Mouse (Mus musculus) gastrocnemius, adult 2 months (tissue): ENCODE results near the gene Col5a1. TPM values are rescaled to one million over a fixed set of nuclear protein-coding genes. Genes with fewer than 3 reads are reported as not detected.

Experiments used
- DNase-seq: peaks from one replicate; pipeline ENCODE4 v3.0.0; 2022
- H3K27ac ChIP-seq: fragments of 200-600 bp; 2 replicates; pipeline ENCODE4 v1.8.1; 2022; ENCODE audit warnings: mild to moderate bottlenecking
- H3K4me3 ChIP-seq: fragments of 200-600 bp; 2 replicates; pipeline ENCODE4 v1.8.1; 2022; ENCODE audit warnings: mild to moderate bottlenecking, moderate library complexity
- CTCF ChIP-seq: fragments of 200-600 bp; IDR thresholded peaks from 2 replicates; pipeline ENCODE4 v1.8.1; 2022; ENCODE audit warnings: antibody characterized with exemption, mild to moderate bottlenecking, moderate library complexity
- intact Hi-C: fragments of 180-260 bp; cut with DNase I; formaldehyde crosslinking; loops from one replicate; pipeline ENCODE4 v1.15.1; 2025
- total RNA-seq, 2 experiments: library from RNA; stranded (reverse); gene quantifications; 2 replicates each; pipeline ENCODE4 v1.2.3; 2021

Col5a1 gene
- total RNA-seq, 2 experiments from 2014 or later: 15.9 to 20.9 TPM

GRCm38 (mm10) chr2:27887461-27888264, 1.4 kb downstream of the Col5a1 start:
- Histone ChIP-seq H3K27ac (peak overlapping the region; percentile 87), H3K4me3 (peak overlapping the region; percentile 93)
- DNase-seq: peak; percentile 74
- no peak for TF ChIP-seq CTCF
- intact Hi-C loops: loop anchor here (2.0 to 10.0 kb wide), 2 partner anchors 115 to 343 kb away; no protein-coding TSS in a partner anchor

- no peak for TF ChIP-seq CTCF
- Histone ChIP-seq H3K4me3 (peak overlapping the region; percentile 93), H3K27ac (peak overlapping the region; percentile 87)
- peak; percentile 62 for DNase-seq
- intact Hi-C loops: loop anchor here (10.0 kb wide), 1 partner anchor 344 kb away; no protein-coding TSS in a partner anchor
Measured at GRCm38 (mm10) chr2:27888603-27889545, 2.6 kb downstream of the Col5a1 start.

GRCm38 (mm10) chr2:27891922-27892541, 5.8 kb downstream of the Col5a1 start:
- Histone ChIP-seq H3K27ac (peak overlapping the region; percentile 49), H3K4me3 (peak overlapping the region; percentile 34)
- intact Hi-C loops: no loop called here
- no peak for TF ChIP-seq CTCF
- DNase-seq: no peak

GRCm38 (mm10) chr2:27893015-27893414, 6.8 kb downstream of the Col5a1 start:
- no peak overlapping the region for H3K27ac ChIP-seq
- no peak for DNase-seq
- intact Hi-C loops: no loop called here
- H3K4me3 ChIP-seq: no peak overlapping the region
- no peak for TF ChIP-seq CTCF

- Histone ChIP-seq H3K4me3 (no peak overlapping the region), H3K27ac (peak overlapping the region; percentile 67)
- intact Hi-C loops: no loop called here
- TF ChIP-seq CTCF: no peak
- DNase-seq: no peak
Measured at GRCm38 (mm10) chr2:27894986-27895385, 8.8 kb downstream of the Col5a1 start.

- no peak for TF ChIP-seq CTCF
- no peak overlapping the region for H3K4me3 ChIP-seq
- DNase-seq: no peak
- H3K27ac ChIP-seq: peak overlapping the region; percentile 67
- intact Hi-C loops: no loop called here
Measured at GRCm38 (mm10) chr2:27895648-27896047, 9.4 kb downstream of the Col5a1 start.

- no peak for TF ChIP-seq CTCF
- intact Hi-C loops: no loop called here
- Histone ChIP-seq H3K4me3 (peak overlapping the region; percentile 26; the same call in 1 of the 2 replicates), H3K27ac (peak overlapping the region; percentile 67)
- peak; percentile 83 for DNase-seq
Measured at GRCm38 (mm10) chr2:27897161-27897560, 10.9 kb downstream of the Col5a1 start.

GRCm38 (mm10) chr2:27899894-27900293, 13.7 kb downstream of the Col5a1 start:
- peak; percentile 53 for DNase-seq
- H3K4me3 ChIP-seq: no peak overlapping the region
- TF ChIP-seq CTCF: peak; percentile 66
- peak overlapping the region; percentile 89 for H3K27ac ChIP-seq
- intact Hi-C loops: loop anchor here (5.0 kb wide), 1 partner anchor 128 kb away; no protein-coding TSS in a partner anchor

- Histone ChIP-seq H3K4me3 (peak overlapping the region; percentile 35), H3K27ac (peak overlapping the region; percentile 89)
- no peak for TF ChIP-seq CTCF
- DNase-seq: peak; percentile 67
- intact Hi-C loops: loop anchor here (5.0 kb wide), 1 partner anchor 129 kb away; no protein-coding TSS in a partner anchor
Measured at GRCm38 (mm10) chr2:27901076-27901475, 14.9 kb downstream of the Col5a1 start.

GRCm38 (mm10) chr2:27901525-27902245, 15.5 kb downstream of the Col5a1 start:
- Histone ChIP-seq H3K27ac (peak overlapping the region; percentile 89), H3K4me3 (peak overlapping the region; percentile 35)
- DNase-seq: peak; percentile 50
- intact Hi-C loops: loop anchor here (5.0 kb wide), 1 partner anchor 129 kb away; no protein-coding TSS in a partner anchor
- TF ChIP-seq CTCF: no peak

GRCm38 (mm10) chr2:27902318-27902717, 16.1 kb downstream of the Col5a1 start:
- peak; percentile 71 for DNase-seq
- Histone ChIP-seq H3K4me3 (no peak overlapping the region), H3K27ac (peak overlapping the region; percentile 89)
- no peak for TF ChIP-seq CTCF
- intact Hi-C loops: loop anchor here (5.0 kb wide), 1 partner anchor 130 kb away; no protein-coding TSS in a partner anchor

GRCm38 (mm10) chr2:27905411-27905810, 19.2 kb downstream of the Col5a1 start:
- DNase-seq: no peak
- TF ChIP-seq CTCF: no peak
- no peak overlapping the region for H3K4me3 ChIP-seq
- no peak overlapping the region for H3K27ac ChIP-seq
- intact Hi-C loops: no loop called here
